Mouse (Mus musculus) macrophage (primary cell): ENCODE data around the gene Clec2d. TPM values are rescaled to one million over a fixed set of nuclear protein-coding genes. Genes with fewer than 3 reads are reported as not detected.
"Not testable (repeated sequence)": the region's sequence is repeated elsewhere in the genome, so short reads cannot be mapped to it uniquely, and the experiment has no call there.

Source experiments
- H3K27ac ChIP-seq: fragments of 350-480 bp; formaldehyde crosslinking; 2 replicates; pipeline ENCODE4 v1.9.0; 2021
- H3K36me3 ChIP-seq: fragments of 350-480 bp; formaldehyde crosslinking; 2 replicates; pipeline ENCODE4 v1.9.0; 2021; ENCODE audit errors: inconsistent target
- H3K4me3 ChIP-seq: fragments of 350-480 bp; formaldehyde crosslinking; 2 replicates; pipeline ENCODE4 v1.9.0; 2021; ENCODE audit errors: inconsistent target
- H3K79me2 ChIP-seq: fragments of 350-480 bp; formaldehyde crosslinking; 2 replicates; pipeline ENCODE4 v1.9.0; 2021; ENCODE audit errors: inconsistent target
- WGBS: methylation state at CpG from one replicate; pipeline ENCODE4 v1.1.7; 2026; ENCODE audit warnings: inconsistent platforms; ENCODE audit not compliant: missing documents; 5-methylcytosine and 5-hydroxymethylcytosine counted together
- polyA plus RNA-seq: library from polyadenylated mRNA; stranded (reverse); fragments of 250-400 nt; gene quantifications from 3 replicates; pipeline ENCODE4 v1.2.4, GENCODE M21; 2018; ENCODE audit warnings: inconsistent platforms
- total RNA-seq, 78 experiments: library from RNA; depleted of rRNA; stranded (reverse); fragments of 250-400 nt; gene quantifications; 1 replicate in 9 of 78; 2 replicates in 24 of 78; 3 replicates in 43 of 78; 4 replicates in 2 of 78; pipeline ENCODE4 v1.2.4; 2018; ENCODE audit warnings: inconsistent platforms in 56 of 78

Clec2d gene
- 1,000 to 10,000 TPM in 14 of 26 experiments, 100 to 1,000 TPM in 12; 684 to 1,927 (median 1,016) TPM for total RNA-seq (2018; cell fraction: chromatin; rRNA removed)
- 100 to 1,000 TPM; 130 to 310 (median 205) TPM for total RNA-seq (2018; cell fraction: cytosol; rRNA removed)
- 1,000 to 10,000 TPM in 24 of 26 experiments, 100 to 1,000 TPM in 2; 867 to 2,363 (median 1,262) TPM for total RNA-seq (2018; cell fraction: nucleus; rRNA removed)
- 120 to 201 TPM (median 122 TPM) in 3 replicates for polyA plus RNA-seq

GRCm38 (mm10) chr6:129180403-129181169, at the start of gene Clec2d:
Gene Clec2d (plus strand): TSS chr6:129180615.
- WGBS: 1% methylated on average over 14 of the region's 15 CpGs
- H3K27ac ChIP-seq: peak within 1 kb of the TSS; percentile 99
- peaks cover 8% of the 10 kb centered on the region; the same call in 1 of the 2 replicates for H3K36me3 ChIP-seq
- H3K79me2 ChIP-seq: peaks cover 50% of the 10 kb centered on the region
- peak within 1 kb of the TSS; percentile 71 for H3K4me3 ChIP-seq

- H3K4me3 ChIP-seq: no peak overlapping the region
- no peaks in the 10 kb centered on the region for H3K79me2 ChIP-seq
- H3K27ac ChIP-seq: no peak overlapping the region
- H3K36me3 ChIP-seq: no peaks in the 10 kb centered on the region
- 65% methylated on average over 4 of the region's 4 CpGs for WGBS
These were observed 47.6 kb upstream of the Clec2d start for GRCm38 (mm10) chr6:129132604-129133341.

GRCm38 (mm10) chr6:129146812-129147211, 33.6 kb upstream of the Clec2d start:
- Histone ChIP-seq H3K27ac (no peak overlapping the region), H3K4me3 (no peak overlapping the region), H3K79me2 (no peaks in the 10 kb centered on the region), H3K36me3 (no peaks in the 10 kb centered on the region)
- WGBS: 92% methylated on average over 2 of the region's 2 CpGs

GRCm38 (mm10) chr6:129160103-129160502, 20.3 kb upstream of the Clec2d start:
- Histone ChIP-seq H3K36me3 (no peaks in the 10 kb centered on the region), H3K79me2 (no peaks in the 10 kb centered on the region), H3K4me3 (no peak overlapping the region), H3K27ac (no peak overlapping the region)
- 92% methylated on average over 3 of the region's 3 CpGs for WGBS

- WGBS: 51% methylated on average over 3 of the region's 3 CpGs
- Histone ChIP-seq H3K36me3 (no peaks in the 10 kb centered on the region), H3K4me3 (no peak overlapping the region), H3K79me2 (no peaks in the 10 kb centered on the region), H3K27ac (no peak overlapping the region)
These were observed 19.3 kb upstream of the Clec2d start for GRCm38 (mm10) chr6:129161136-129161535.

GRCm38 (mm10) chr6:129161951-129162350, 18.5 kb upstream of the Clec2d start:
- H3K4me3 ChIP-seq: no peak overlapping the region
- H3K27ac ChIP-seq: no peak overlapping the region
- H3K36me3 ChIP-seq: no peaks in the 10 kb centered on the region
- no peaks in the 10 kb centered on the region for H3K79me2 ChIP-seq

- no peaks in the 10 kb centered on the region for H3K79me2 ChIP-seq
- no peak overlapping the region for H3K4me3 ChIP-seq
- WGBS: 100% methylated on average over 3 of the region's 3 CpGs
- no peaks in the 10 kb centered on the region for H3K36me3 ChIP-seq
- H3K27ac ChIP-seq: no peak overlapping the region
These were observed 17.7 kb upstream of the Clec2d start for GRCm38 (mm10) chr6:129162587-129163159.

GRCm38 (mm10) chr6:129163606-129164005, 16.8 kb upstream of the Clec2d start:
- 100% methylated on average over 1 of the region's 1 CpGs for WGBS
- no peaks in the 10 kb centered on the region for H3K79me2 ChIP-seq
- H3K36me3 ChIP-seq: no peaks in the 10 kb centered on the region
- H3K27ac ChIP-seq: no peak overlapping the region
- no peak overlapping the region for H3K4me3 ChIP-seq

- H3K36me3 ChIP-seq: no peaks in the 10 kb centered on the region
- no peak overlapping the region for H3K4me3 ChIP-seq
- H3K27ac ChIP-seq: peak overlapping the region; percentile 41; the same call in 1 of the 2 replicates
- 100% methylated on average over 1 of the region's 1 CpGs for WGBS
- no peaks in the 10 kb centered on the region for H3K79me2 ChIP-seq
These were observed 9.5 kb upstream of the Clec2d start for GRCm38 (mm10) chr6:129170925-129171324.

- 100% methylated on average over 1 of the region's 1 CpGs for WGBS
- Histone ChIP-seq H3K36me3 (no peaks in the 10 kb centered on the region), H3K4me3 (no peak overlapping the region)
These were observed 8.7 kb upstream of the Clec2d start for GRCm38 (mm10) chr6:129171675-129172074.

GRCm38 (mm10) chr6:129174836-129175235, 5.6 kb upstream of the Clec2d start:
- Histone ChIP-seq H3K79me2 (no peaks in the 10 kb centered on the region), H3K4me3 (no peak overlapping the region), H3K27ac (no peak overlapping the region), H3K36me3 (no peaks in the 10 kb centered on the region)

More at GRCm38 (mm10) chr6:129171675-129172074, 8.7 kb upstream of the Clec2d start:
- H3K27ac ChIP-seq: peak overlapping the region; percentile 41
- H3K79me2 ChIP-seq: no peaks in the 10 kb centered on the region

GRCm38 (mm10) chr6:129175612-129176011, 4.8 kb upstream of the Clec2d start:
- Histone ChIP-seq H3K79me2 (peaks cover 1% of the 10 kb centered on the region), H3K27ac (no peak overlapping the region), H3K4me3 (no peak overlapping the region), H3K36me3 (no peaks in the 10 kb centered on the region)

GRCm38 (mm10) chr6:129176621-129177020, 3.8 kb upstream of the Clec2d start:
- no peaks in the 10 kb centered on the region for H3K36me3 ChIP-seq
- no peak overlapping the region for H3K27ac ChIP-seq
- no peak overlapping the region for H3K4me3 ChIP-seq
- WGBS: 100% methylated on average over 1 of the region's 1 CpGs
- peaks cover 11% of the 10 kb centered on the region for H3K79me2 ChIP-seq

- 94% methylated on average over 2 of the region's 2 CpGs for WGBS
- Histone ChIP-seq H3K4me3 (no peak overlapping the region), H3K79me2 (peaks cover 38% of the 10 kb centered on the region), H3K36me3 (no peaks in the 10 kb centered on the region; the same call in 1 of the 2 replicates), H3K27ac (peak overlapping the region; percentile 99)
These were observed 1.1 kb upstream of the Clec2d start for GRCm38 (mm10) chr6:129179281-129179680.

- not testable (repeated sequence) for H3K36me3 ChIP-seq, H3K4me3 ChIP-seq
- WGBS: 80% methylated on average over 1 of the region's 1 CpGs
- H3K79me2 ChIP-seq: peaks cover 44% of the 10 kb centered on the region
- H3K27ac ChIP-seq: peak overlapping the region; percentile 99
These were observed 584 bp upstream of the Clec2d start for GRCm38 (mm10) chr6:129179831-129180230.
